21 mouse cellular contexts compared by ENCODE assay signal in genomic region chr8:54270110-54270509, GRCm38 (mm10).
DNase-seq lines count a peak whose midpoint lies in the region; TF ChIP-seq lines count a peak whose summit lies in the region.
"Had no signal": no experiment of that assay in that cellular context is flagged by ENCODE, and none has a peak within 500 bp of the region (broad histone marks: within the 10 kb centered on the region; RNA-seq: fewer than 3 reads in every experiment).

No protein-coding gene starts in this region.

- TF ChIP-seq CTCF in brain, embryonic 14.5 days (IDR thresholded peaks at IDR 0.05; ENCODE audit: borderline replicate concordance, extremely low read depth, insufficient read depth, insufficient read length): no peak

- DNase-seq in frontal cortex, postnatal 36 days (ENCODE audit: low spot score in 2 of 2): peak; percentile 5 to 31
- no peak for DNase-seq in frontal cortex, postnatal 10 days (ENCODE audit: low spot score in 2 of 2)
- DNase-seq in left cerebral cortex, adult 11 months (ENCODE audit: low spot score): peak; percentile 2
- DNase-seq in left cerebral cortex, postnatal 36 days (ENCODE audit: low spot score in 2 of 2): no peak
- DNase-seq in brain, adult 2 months (ENCODE audit: low read depth, low spot score): peak; percentile 74
- peak; percentile 43 for DNase-seq in brain, embryonic 14.5 days (ENCODE audit: low read depth)
- DNase-seq in cerebellum, adult 18-20 months: no peak
- DNase-seq: adrenal gland, adult 2 months; adrenal gland, postnatal 36 days; B cell, adult 2 months; cerebellum, adult 11 months; cerebellum, postnatal 10 days; gastrocnemius, postnatal 25 days; heart, adult 11 months; kidney, adult 18-20 months; kidney, postnatal 25 days; layer of hippocampus, postnatal 36 days; liver, embryonic 13.5 days; lung, adult 18-20 months; lung, postnatal 4 days; thymus, postnatal 14 days had no signal

- no peak for TF ChIP-seq POLR2A in brain, embryonic 14.5 days (IDR thresholded peaks at IDR 0.05; ENCODE audit: borderline replicate concordance, extremely low read depth, insufficient read depth, insufficient read length, poor library complexity, severe bottlenecking)

- intact Hi-C loops in left cerebral cortex, postnatal 36 days (cut with DNase I): no loop called here

Comparison
In these comparisons a context has a peak if more than half of its experiments do, and no peak if none do; other contexts are left out.
1. DNase-seq: peak in frontal cortex, postnatal 36 days (2 of 2), left cerebral cortex, adult 11 months (single experiment), brain, adult 2 months (single experiment) and brain, embryonic 14.5 days (single experiment); none in frontal cortex, postnatal 10 days (0 of 2), left cerebral cortex, postnatal 36 days (0 of 2) and cerebellum, adult 18-20 months (0 of 2).